Mouse (Mus musculus): Measurements from ENCODE around the gene Chaf1a. TPM values are rescaled to one million over a fixed set of nuclear protein-coding genes. Genes with fewer than 3 reads are reported as not detected.
A peak's percentile ranks its signal among the peaks of the same experiment; 100 is the strongest.

The Chaf1a gene
- polyA plus RNA-seq, 1 experiment from 2014 or later: 22.0 TPM

DNA sequence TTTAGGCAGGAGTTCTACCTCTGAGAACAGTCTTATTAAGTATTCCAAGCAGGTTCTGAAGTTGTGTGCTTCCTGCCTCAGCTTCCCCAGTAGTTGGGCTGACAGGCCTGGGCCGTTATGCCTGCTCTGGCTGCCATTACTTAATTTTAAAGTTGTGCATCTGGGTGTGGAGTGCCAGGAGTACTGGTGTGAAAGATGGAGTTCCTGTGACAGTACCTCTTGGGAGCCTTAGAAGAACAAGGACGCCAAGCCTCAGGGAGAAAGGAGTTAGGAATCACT, 30.3 kb upstream of the Chaf1a start:
- H3K4me3 ChIP-seq: peak overlapping the region; percentile 81
- no peaks in the 10 kb centered on the region for H3K27me3 ChIP-seq (replicated peaks)
- 45% methylated on average over 2 of the region's 2 CpGs for WGBS
- H3K27ac ChIP-seq (ENCODE audit: poor library complexity, severe bottlenecking): no peak overlapping the region
- peak overlapping the region; percentile 95 for H3K4me2 ChIP-seq
- no peaks in the 10 kb centered on the region for H3K9me3 ChIP-seq (replicated peaks)
- ATAC-seq (ENCODE audit: insufficient number of reproducible peaks, low FRiP score): no peak
- H3K9ac ChIP-seq: peak overlapping the region; percentile 78
- H3K36me3 ChIP-seq: peaks cover 32% of the 10 kb centered on the region
- peaks cover 33% of the 10 kb centered on the region for H3K4me1 ChIP-seq (replicated peaks)

DNA sequence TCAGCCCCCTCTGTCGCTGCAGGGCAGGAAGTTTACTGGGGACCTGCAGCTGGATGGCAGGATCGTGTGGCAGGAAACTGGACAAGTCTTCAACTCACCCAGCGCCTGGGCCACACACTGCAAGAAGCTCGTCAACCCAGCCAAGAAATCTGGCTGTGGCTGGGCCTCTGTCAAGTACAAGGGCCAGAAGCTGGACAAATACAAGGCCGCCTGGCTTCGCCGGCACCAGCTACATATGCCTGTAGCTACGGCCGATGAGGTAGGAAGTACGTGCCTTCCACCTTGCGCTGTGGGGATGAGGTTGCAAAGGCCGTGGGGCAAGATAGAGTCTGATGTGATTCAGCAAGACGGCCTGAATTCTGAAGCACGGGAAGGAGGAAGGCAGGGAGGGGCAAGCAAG, 30.0 kb upstream of the Chaf1a start:
- Histone ChIP-seq H3K4me2 (peak overlapping the region; percentile 95), H3K4me1 (replicated peaks) (peaks cover 30% of the 10 kb centered on the region), H3K4me3 (peak overlapping the region; percentile 81; the same call in 1 of the 2 replicates), H3K27me3 (replicated peaks) (no peaks in the 10 kb centered on the region), H3K27ac (ENCODE audit: poor library complexity, severe bottlenecking) (no peak overlapping the region), H3K9me3 (replicated peaks) (no peaks in the 10 kb centered on the region), H3K36me3 (peaks cover 36% of the 10 kb centered on the region), H3K9ac (peak overlapping the region; percentile 78)
- ATAC-seq (ENCODE audit: insufficient number of reproducible peaks, low FRiP score): no peak
- WGBS: 66% methylated on average over 14 of the region's 14 CpGs

DNA sequence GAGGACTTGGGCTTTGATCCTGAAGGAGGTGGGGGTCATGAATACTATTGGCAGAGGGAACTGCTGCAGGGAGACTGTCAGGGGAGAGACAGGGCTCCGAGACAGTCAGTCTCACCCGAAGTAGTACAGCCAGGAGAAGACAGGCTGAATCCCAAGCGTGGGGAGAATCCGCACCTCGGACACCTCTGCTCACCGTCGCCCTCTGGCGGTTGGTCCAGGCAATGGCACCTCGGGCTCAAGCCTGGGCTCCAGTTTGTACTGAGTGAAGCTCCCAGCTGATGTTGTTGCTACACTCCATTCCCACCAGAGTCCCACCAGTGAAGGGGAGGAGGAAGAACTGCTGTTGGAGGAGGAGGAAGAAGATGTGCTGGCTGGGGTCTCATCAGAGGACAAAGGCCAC, 29.6 kb upstream of the Chaf1a start:
- H3K9ac ChIP-seq: peak overlapping the region; percentile 78; the same call in 1 of the 2 replicates
- no peaks in the 10 kb centered on the region for H3K9me3 ChIP-seq (replicated peaks)
- no peak overlapping the region for H3K27ac ChIP-seq (ENCODE audit: poor library complexity, severe bottlenecking)
- no peak for ATAC-seq (ENCODE audit: insufficient number of reproducible peaks, low FRiP score)
- H3K27me3 ChIP-seq (replicated peaks): no peaks in the 10 kb centered on the region
- peak overlapping the region; percentile 95 for H3K4me2 ChIP-seq
- H3K4me1 ChIP-seq (replicated peaks): peaks cover 27% of the 10 kb centered on the region
- 0 out of 2 replicates have a peak overlapping the region, but pooled peaks have one; percentile 81 for H3K4me3 ChIP-seq
- peaks cover 40% of the 10 kb centered on the region for H3K36me3 ChIP-seq
- WGBS: 18% methylated on average over 9 of the region's 9 CpGs

DNA sequence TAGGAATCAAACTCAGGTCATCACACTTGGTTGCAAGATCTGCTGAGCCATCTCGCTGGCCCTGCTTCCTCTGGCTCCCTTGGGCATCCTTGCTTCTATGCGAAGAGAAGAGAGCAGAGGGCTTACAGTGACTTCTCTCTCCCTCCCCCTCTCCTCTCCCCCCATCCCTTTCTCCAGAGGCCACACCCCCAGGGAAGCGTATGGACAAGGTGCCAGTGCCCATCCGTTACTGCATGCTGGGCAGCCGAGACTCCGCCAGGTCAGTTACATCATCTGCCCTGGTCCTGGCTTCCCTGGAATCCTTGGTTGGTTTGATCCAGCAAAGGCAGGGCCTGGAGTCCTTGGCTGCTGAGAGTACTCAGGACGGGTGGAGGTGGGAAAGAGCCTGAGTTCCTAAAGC, 28.8 kb upstream of the Chaf1a start:
- WGBS: 87% methylated on average over 7 of the region's 7 CpGs
- no peaks in the 10 kb centered on the region for H3K9me3 ChIP-seq (replicated peaks)
- H3K4me1 ChIP-seq (replicated peaks): peaks cover 25% of the 10 kb centered on the region
- no peak overlapping the region for H3K4me3 ChIP-seq
- peaks cover 48% of the 10 kb centered on the region for H3K36me3 ChIP-seq
- no peak overlapping the region for H3K9ac ChIP-seq
- H3K27me3 ChIP-seq (replicated peaks): no peaks in the 10 kb centered on the region
- ATAC-seq (ENCODE audit: insufficient number of reproducible peaks, low FRiP score): no peak
- H3K4me2 ChIP-seq: no peak overlapping the region
- H3K27ac ChIP-seq (ENCODE audit: poor library complexity, severe bottlenecking): no peak overlapping the region

DNA sequence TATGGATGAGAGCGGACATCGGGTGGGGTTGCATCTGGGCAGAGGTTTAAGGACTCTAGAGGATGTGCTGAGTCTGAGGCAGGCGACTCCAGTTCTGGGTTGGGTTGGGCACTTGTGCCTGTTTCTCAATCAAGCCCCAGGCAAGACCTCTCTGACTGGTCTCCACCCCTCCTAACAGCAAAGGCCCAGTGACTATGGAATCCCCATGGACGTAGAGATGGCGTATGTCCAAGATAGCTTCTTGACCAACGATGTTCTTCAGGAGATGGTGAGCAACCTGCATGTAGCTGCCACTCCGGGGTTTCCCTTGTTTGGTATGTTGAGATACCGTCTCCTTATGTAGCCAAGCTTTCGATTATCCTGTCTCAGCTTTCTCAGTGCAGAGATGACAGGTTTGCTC, 24.9 kb upstream of the Chaf1a start:
- Histone ChIP-seq H3K4me3 (no peak overlapping the region), H3K4me1 (replicated peaks) (peaks cover 20% of the 10 kb centered on the region), H3K27ac (ENCODE audit: poor library complexity, severe bottlenecking) (no peak overlapping the region), H3K9ac (no peak overlapping the region), H3K4me2 (no peak overlapping the region), H3K27me3 (replicated peaks) (no peaks in the 10 kb centered on the region), H3K9me3 (replicated peaks) (no peaks in the 10 kb centered on the region), H3K36me3 (peaks cover 86% of the 10 kb centered on the region)
- WGBS: 90% methylated on average over 9 of the region's 9 CpGs
- ATAC-seq (ENCODE audit: insufficient number of reproducible peaks, low FRiP score): no peak

DNA sequence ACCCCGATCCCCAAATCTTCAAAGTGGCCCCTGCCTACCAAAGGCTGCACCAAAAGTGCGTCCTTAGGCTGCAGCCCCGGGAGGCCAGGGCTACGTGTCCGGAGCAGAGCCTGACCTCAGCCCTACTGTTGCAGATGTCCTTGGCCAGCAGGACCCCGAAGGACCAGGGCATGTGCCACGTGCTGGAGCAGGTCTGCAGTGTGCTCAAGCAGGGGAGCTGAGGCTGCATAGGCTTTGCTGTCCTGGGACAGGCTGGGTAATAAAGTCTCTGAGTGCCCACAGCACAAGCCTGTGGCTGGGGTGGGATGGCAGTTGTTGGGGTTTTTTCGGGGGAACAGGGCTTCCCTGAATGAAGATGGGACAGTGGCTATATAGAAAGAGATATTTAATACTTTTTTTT, 23.9 kb upstream of the Chaf1a start:
- no peaks in the 10 kb centered on the region for H3K27me3 ChIP-seq (replicated peaks)
- ATAC-seq (ENCODE audit: insufficient number of reproducible peaks, low FRiP score): no peak
- H3K4me2 ChIP-seq: no peak overlapping the region
- no peak overlapping the region for H3K9ac ChIP-seq
- peaks cover 23% of the 10 kb centered on the region for H3K4me1 ChIP-seq (replicated peaks)
- WGBS: 85% methylated on average over 8 of the region's 8 CpGs
- H3K4me3 ChIP-seq: no peak overlapping the region
- peaks cover 88% of the 10 kb centered on the region for H3K36me3 ChIP-seq
- H3K27ac ChIP-seq (ENCODE audit: poor library complexity, severe bottlenecking): no peak overlapping the region
- H3K9me3 ChIP-seq (replicated peaks): no peaks in the 10 kb centered on the region

DNA sequence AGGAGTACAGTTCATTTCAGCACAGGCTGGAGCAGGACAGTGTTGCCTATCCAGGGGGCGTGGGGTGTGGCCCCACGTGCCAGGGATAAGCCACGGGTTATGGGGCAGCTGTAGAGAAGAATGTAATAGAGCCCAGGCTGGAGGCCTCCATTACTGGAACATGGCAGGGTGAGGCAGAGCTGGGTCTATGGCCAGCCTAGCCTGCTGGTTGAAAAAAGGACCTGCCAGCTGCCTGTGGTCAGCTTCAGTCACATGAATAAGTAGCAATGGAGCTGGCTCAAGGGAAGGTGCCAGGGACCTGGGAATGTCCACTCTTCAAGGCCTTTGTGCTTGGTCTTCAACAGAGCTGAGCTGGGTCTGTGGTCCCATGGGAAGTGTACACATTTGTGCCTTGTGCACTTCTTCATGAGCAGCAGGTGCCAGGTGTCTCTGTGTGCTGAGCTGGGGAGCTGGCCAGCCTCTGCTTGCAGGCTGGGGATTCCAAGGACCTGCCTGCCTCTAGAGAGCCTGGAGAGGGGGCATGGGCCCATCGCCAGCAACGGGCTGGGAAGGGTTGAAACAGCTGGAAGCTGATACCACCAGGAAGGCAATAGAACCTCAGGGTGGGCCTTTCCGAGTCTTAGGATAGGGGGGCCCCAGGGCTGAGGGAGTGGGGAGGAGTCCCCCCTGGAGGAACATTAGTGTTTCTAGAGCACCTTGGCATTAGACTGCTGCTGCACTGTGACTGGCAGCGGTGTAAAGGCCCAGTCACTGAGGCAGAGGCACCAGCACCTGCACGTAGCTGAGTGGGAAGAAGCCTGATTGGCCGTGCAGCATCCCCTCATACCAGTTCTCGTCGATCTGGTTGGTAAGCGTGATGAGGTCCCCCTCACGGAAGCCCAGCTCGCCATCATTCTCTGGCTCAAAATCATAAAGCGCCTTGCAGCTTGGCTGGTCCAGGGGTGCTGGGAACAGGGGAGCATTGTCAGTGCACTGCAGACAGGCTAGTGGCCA, 23.1 kb upstream of the Chaf1a start:
- WGBS: 87% methylated on average over 15 of the region's 15 CpGs
- Histone ChIP-seq H3K9ac (no peak overlapping the region), H3K4me1 (replicated peaks) (peaks cover 27% of the 10 kb centered on the region), H3K4me2 (no peak overlapping the region), H3K36me3 (peaks cover 81% of the 10 kb centered on the region), H3K4me3 (no peak overlapping the region), H3K9me3 (replicated peaks) (no peaks in the 10 kb centered on the region), H3K27me3 (replicated peaks) (no peaks in the 10 kb centered on the region), H3K27ac (ENCODE audit: poor library complexity, severe bottlenecking) (no peak overlapping the region)
- ATAC-seq (ENCODE audit: insufficient number of reproducible peaks, low FRiP score): no peak

DNA sequence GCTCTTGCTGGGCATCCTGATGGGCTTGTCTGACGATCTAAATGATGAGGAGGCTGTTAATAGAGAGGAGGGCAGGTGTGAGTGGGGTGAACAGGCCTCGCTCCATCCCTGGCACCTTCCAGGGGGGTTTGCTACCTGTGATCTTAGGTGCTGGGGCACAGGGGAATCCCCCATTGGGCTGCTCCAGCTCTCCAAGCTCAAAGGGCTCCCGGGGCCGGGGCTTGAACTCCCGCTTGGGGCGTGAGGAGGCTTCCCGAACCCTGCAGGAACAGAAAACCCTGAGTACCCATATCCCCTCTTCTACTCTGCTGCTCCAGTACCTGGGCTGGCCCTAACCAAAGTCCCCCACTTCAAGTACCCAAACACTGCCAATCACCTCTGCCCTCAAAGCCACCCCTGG, 22.4 kb upstream of the Chaf1a start:
- Histone ChIP-seq H3K27ac (ENCODE audit: poor library complexity, severe bottlenecking) (no peak overlapping the region), H3K9ac (no peak overlapping the region), H3K36me3 (peaks cover 76% of the 10 kb centered on the region), H3K27me3 (replicated peaks) (no peaks in the 10 kb centered on the region), H3K9me3 (replicated peaks) (no peaks in the 10 kb centered on the region), H3K4me1 (replicated peaks) (peaks cover 34% of the 10 kb centered on the region), H3K4me2 (no peak overlapping the region), H3K4me3 (no peak overlapping the region)
- WGBS: 90% methylated on average over 7 of the region's 7 CpGs
- ATAC-seq (ENCODE audit: insufficient number of reproducible peaks, low FRiP score): 0 out of 2 replicates have a peak, but pooled peaks have one; percentile 9

DNA sequence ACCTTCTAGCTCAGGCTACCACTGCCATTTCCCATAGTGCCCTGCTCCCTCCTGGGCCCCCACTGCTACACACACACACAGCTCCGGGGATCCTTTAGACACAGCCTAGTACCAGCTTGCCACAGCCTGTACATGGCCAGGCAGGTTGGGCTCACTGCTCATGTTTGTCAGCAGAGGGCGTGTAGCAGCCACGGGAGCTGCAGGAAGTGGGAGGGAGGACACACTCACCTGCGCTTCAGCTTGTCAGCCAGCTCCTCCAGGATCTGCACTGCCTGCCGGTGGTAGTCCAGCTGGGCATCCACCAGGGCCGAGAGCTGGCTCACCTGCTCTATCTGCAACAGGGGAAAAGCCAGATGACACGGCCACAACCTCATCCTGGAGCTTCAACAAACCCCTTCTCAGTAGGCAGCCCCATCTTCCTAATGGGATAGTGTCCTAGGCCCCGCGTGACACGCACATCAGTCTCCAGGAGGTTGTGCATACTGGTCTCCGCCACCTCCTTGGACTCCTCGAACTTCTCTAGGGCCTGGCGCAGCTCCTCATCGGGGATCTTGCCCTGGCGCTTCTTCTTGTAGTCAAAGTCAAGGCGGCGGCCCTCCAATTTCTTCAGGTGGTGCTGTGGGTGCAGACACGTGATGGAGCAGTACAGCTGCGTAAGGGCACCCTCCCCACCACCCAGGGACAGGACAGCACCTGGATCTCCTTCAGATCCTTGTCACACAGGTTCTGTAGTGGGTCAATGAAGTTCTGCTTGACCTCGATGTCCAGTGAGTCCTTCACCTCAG, 21.7 kb upstream of the Chaf1a start:
- Histone ChIP-seq H3K27ac (ENCODE audit: poor library complexity, severe bottlenecking) (no peak overlapping the region), H3K4me3 (0 out of 2 replicates have a peak overlapping the region, but pooled peaks have one; percentile 5), H3K27me3 (replicated peaks) (no peaks in the 10 kb centered on the region), H3K9ac (no peak overlapping the region), H3K4me2 (no peak overlapping the region), H3K36me3 (peaks cover 70% of the 10 kb centered on the region), H3K4me1 (replicated peaks) (peaks cover 41% of the 10 kb centered on the region), H3K9me3 (replicated peaks) (no peaks in the 10 kb centered on the region)
- ATAC-seq (ENCODE audit: insufficient number of reproducible peaks, low FRiP score): 0 out of 2 replicates have a peak, but pooled peaks have one; percentile 5
- 72% methylated on average over 20 of the region's 20 CpGs for WGBS

DNA sequence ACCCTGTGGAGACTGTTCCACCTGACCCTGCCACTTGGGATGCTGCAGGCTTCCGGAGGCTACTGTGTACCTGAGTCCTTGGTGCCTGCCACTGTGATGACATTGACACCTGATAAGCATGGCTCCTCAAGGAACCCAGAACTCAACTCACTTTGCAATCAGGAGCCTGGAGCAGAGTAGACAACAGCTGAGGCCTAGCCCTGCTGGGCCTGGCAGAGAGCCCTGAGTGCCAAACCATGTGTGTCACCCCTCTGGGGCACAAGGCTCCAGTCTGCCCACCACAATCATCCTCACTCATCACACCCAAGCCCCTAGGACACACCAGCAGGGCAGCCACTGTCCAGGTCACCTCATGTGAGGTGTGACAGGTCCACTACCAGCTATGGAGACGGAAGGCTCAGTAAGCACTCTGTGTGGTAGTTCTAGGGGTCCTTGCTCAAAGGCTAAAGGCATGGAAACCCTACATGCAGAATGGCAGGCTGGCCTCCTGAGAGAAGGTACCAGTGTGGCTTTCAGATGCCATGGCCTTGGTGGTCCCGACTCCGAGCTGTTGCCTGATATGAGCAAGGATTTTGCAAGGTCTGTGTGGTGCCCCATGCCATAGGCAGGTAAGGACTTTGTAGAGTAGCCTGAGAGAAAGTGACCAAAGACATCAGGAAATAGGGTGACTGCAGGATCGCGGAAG, 19.7 kb upstream of the Chaf1a start:
- ATAC-seq (ENCODE audit: insufficient number of reproducible peaks, low FRiP score): no peak
- Histone ChIP-seq H3K9ac (0 out of 2 replicates have a peak overlapping the region, but pooled peaks have one; percentile 28), H3K36me3 (peaks cover 52% of the 10 kb centered on the region), H3K4me3 (no peak overlapping the region), H3K4me2 (no peak overlapping the region), H3K27me3 (replicated peaks) (no peaks in the 10 kb centered on the region), H3K9me3 (replicated peaks) (no peaks in the 10 kb centered on the region), H3K27ac (ENCODE audit: poor library complexity, severe bottlenecking) (no peak overlapping the region), H3K4me1 (replicated peaks) (peaks cover 61% of the 10 kb centered on the region)
- WGBS: 83% methylated on average over 6 of the region's 6 CpGs
